Mouse (Mus musculus) spleen, adult 2 months (tissue): ENCODE data around the gene Aox3. TPM values are rescaled to one million over a fixed set of nuclear protein-coding genes. Genes with fewer than 3 reads are reported as not detected.

Experiments used
- DNase-seq, 2 experiments: peaks; one replicate each; pipeline versions ENCODE4 v3.0.0 to v3.0.0-alpha.2; 2012 to 2021; ENCODE audit warnings: low spot score in 2 of 2, low read depth in 1 of 2
- H3K27ac ChIP-seq: fragments of 200-500 bp; 2 replicates; pipeline ENCODE4 v1.5.1; 2012; ENCODE audit warnings: low read length, inconsistent platforms; ENCODE audit not compliant: insufficient read depth
- H3K27me3 ChIP-seq: fragments of 200-500 bp; 2 replicates; pipeline ENCODE4 v1.6.1; 2012; ENCODE audit warnings: mild to moderate bottlenecking, moderate library complexity, low read length, inconsistent platforms; ENCODE audit not compliant: control insufficient read depth, insufficient read depth
- H3K36me3 ChIP-seq: fragments of 200-500 bp; 2 replicates; pipeline ENCODE4 v1.6.1; 2012; ENCODE audit warnings: mild to moderate bottlenecking, low read length, inconsistent platforms; ENCODE audit not compliant: control insufficient read depth, insufficient read depth
- H3K4me1 ChIP-seq: fragments of 200-500 bp; 2 replicates; pipeline ENCODE4 v1.6.1; 2011; ENCODE audit warnings: inconsistent platforms; ENCODE audit not compliant: control insufficient read depth, insufficient read depth, insufficient read length
- H3K4me3 ChIP-seq: fragments of 200-500 bp; 2 replicates; pipeline ENCODE4 v1.5.1; 2011; ENCODE audit warnings: mild to moderate bottlenecking, inconsistent platforms; ENCODE audit not compliant: insufficient read depth, insufficient read length; ENCODE audit errors: extremely low read depth
- CTCF ChIP-seq: fragments of 200-500 bp; IDR thresholded peaks from 2 replicates; pipeline ENCODE4 v1.5.1; 2011; ENCODE audit warnings: mild to moderate bottlenecking, inconsistent platforms; ENCODE audit not compliant: insufficient read depth, insufficient read length, insufficient replicate concordance; ENCODE audit errors: extremely low read depth
- POLR2A ChIP-seq: fragments of 200-500 bp; IDR thresholded peaks from 2 replicates; pipeline ENCODE4 v1.6.1; 2011; ENCODE audit warnings: low read depth, low read length, inconsistent platforms
- WGBS: fragments of 180-500 bp; shearing (Covaris S2); methylation state at CpG from one replicate; pipeline ENCODE4 v1.1.7; 2018; 5-methylcytosine and 5-hydroxymethylcytosine counted together
- polyA plus RNA-seq: library from polyadenylated mRNA; depleted of rRNA; stranded (reverse); fragments of >200 nt; gene quantifications from 2 replicates; pipeline ENCODE4 v1.2.3, GENCODE M21; 2012

Aox3 gene
- polyA plus RNA-seq, 1 experiment, result 0.41 TPM

GRCm38 (mm10) chr1:58101531-58102146, 11.3 kb upstream of the Aox3 start:
- H3K4me1 ChIP-seq, result no peaks in the 10 kb centered on the region
- no peak overlapping the region for H3K4me3 ChIP-seq
- H3K27ac ChIP-seq, result no peak overlapping the region
- TF ChIP-seq POLR2A (no peak), CTCF (no peak)
- WGBS, result 69% methylated on average over 2 of the region's 2 CpGs
- H3K36me3 ChIP-seq, result no peaks in the 10 kb centered on the region
- DNase-seq, result no peak
- H3K27me3 ChIP-seq, result no peaks in the 10 kb centered on the region

GRCm38 (mm10) chr1:58102494-58102893, 10.4 kb upstream of the Aox3 start:
- TF ChIP-seq CTCF (no peak), POLR2A (no peak)
- 18% methylated on average over 7 of the region's 7 CpGs for WGBS

GRCm38 (mm10) chr1:58105685-58106084, 7.2 kb upstream of the Aox3 start:
- TF ChIP-seq POLR2A (no peak), CTCF (no peak)
- H3K27me3 ChIP-seq, result no peaks in the 10 kb centered on the region
- H3K4me3 ChIP-seq, result no peak overlapping the region
- DNase-seq, result no peak
- no peaks in the 10 kb centered on the region for H3K4me1 ChIP-seq
- no peaks in the 10 kb centered on the region for H3K36me3 ChIP-seq
- WGBS, result 93% methylated on average over 6 of the region's 6 CpGs
- no peak overlapping the region for H3K27ac ChIP-seq

More at GRCm38 (mm10) chr1:58102494-58102893, 10.4 kb upstream of the Aox3 start:
- no peaks in the 10 kb centered on the region for H3K4me1 ChIP-seq
- H3K27me3 ChIP-seq, result no peaks in the 10 kb centered on the region
- H3K36me3 ChIP-seq, result no peaks in the 10 kb centered on the region
- H3K4me3 ChIP-seq, result no peak overlapping the region
- H3K27ac ChIP-seq, result no peak overlapping the region
- no peak for DNase-seq

DNA sequence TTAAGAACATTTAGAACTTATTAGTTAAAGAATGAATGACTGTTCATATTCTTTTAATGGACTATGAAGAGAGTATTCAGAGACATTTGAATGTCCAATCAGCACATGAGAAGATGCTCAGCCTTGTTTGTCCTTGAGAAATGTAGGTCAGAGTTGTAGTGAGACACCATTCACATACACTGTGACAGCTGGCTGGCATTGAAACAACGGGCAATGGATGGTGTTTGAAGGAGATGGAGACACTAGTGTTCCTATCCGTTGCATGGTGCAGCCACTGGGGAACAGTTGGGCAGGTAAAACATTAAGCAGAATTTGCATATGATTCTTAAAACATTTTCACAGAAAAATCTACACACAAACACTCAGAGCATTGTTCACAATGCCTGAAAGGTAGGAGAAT, 5.9 kb upstream of the Aox3 start:
- 86% methylated on average over 2 of the region's 2 CpGs for WGBS

GRCm38 (mm10) chr1:58110241-58110640, 2.7 kb upstream of the Aox3 start:
- no peak for DNase-seq
- 89% methylated on average over 5 of the region's 5 CpGs for WGBS
- H3K27me3 ChIP-seq, result no peaks in the 10 kb centered on the region
- H3K27ac ChIP-seq, result no peak overlapping the region
- H3K36me3 ChIP-seq, result no peaks in the 10 kb centered on the region
- no peak for TF ChIP-seq POLR2A
- TF ChIP-seq CTCF, result no peak
- no peaks in the 10 kb centered on the region for H3K4me1 ChIP-seq
- H3K4me3 ChIP-seq, result no peak overlapping the region

More for the DNA sequence above, 5.9 kb upstream of the Aox3 start:
- Histone ChIP-seq H3K36me3 (no peaks in the 10 kb centered on the region), H3K27me3 (no peaks in the 10 kb centered on the region), H3K4me1 (no peaks in the 10 kb centered on the region), H3K27ac (no peak overlapping the region), H3K4me3 (no peak overlapping the region)
- no peak for DNase-seq
- TF ChIP-seq CTCF, result no peak
- TF ChIP-seq POLR2A, result no peak

- H3K4me3 ChIP-seq, result no peak overlapping the region
- H3K4me1 ChIP-seq, result no peaks in the 10 kb centered on the region
- no peak for TF ChIP-seq POLR2A
- no peaks in the 10 kb centered on the region for H3K36me3 ChIP-seq
- no peak for DNase-seq
- H3K27me3 ChIP-seq, result no peaks in the 10 kb centered on the region
- 96% methylated on average over 3 of the region's 4 CpGs for WGBS
- no peak overlapping the region for H3K27ac ChIP-seq
Measured at GRCm38 (mm10) chr1:58111315-58111714, 1.6 kb upstream of the Aox3 start.

DNA sequence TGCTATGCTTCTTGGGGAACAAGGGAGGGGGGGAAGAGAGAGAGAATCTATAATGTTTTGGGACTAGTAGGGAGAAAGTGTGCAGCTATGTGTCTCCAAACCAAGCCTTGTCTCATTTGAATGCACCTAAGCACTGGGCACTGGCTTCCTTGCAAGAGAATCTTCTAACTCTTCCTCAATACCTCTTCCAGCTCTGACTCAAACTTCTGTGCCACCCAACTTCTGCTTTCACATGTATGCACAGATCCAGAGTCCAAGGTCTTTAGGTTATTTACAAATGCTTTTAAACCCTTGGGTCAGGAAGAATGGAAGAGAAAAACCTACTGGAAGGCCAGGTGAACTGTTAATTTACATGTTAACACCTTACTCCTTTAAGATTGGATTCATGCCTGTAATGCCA, 511 bp downstream of the Aox3 start:
- TF ChIP-seq POLR2A (no peak), CTCF (no peak)
- Histone ChIP-seq H3K27me3 (no peaks in the 10 kb centered on the region), H3K4me3 (no peak overlapping the region), H3K27ac (no peak overlapping the region), H3K4me1 (no peaks in the 10 kb centered on the region), H3K36me3 (no peaks in the 10 kb centered on the region)
- DNase-seq, result no peak
